Mouse (Mus musculus) urinary bladder, postnatal 4 days (tissue): Measurements from ENCODE around the gene Grik2.
"Not testable (repeated sequence)": the region's sequence is repeated elsewhere in the genome, so short reads cannot be mapped to it uniquely, and the experiment has no call there.

Experiments
- DNase-seq, 2 experiments: peaks; one replicate each; pipeline ENCODE4 v3.0.0; 2021 to 2022; ENCODE audit warnings: low spot score in 2 of 2

Grik2 gene

DNA sequence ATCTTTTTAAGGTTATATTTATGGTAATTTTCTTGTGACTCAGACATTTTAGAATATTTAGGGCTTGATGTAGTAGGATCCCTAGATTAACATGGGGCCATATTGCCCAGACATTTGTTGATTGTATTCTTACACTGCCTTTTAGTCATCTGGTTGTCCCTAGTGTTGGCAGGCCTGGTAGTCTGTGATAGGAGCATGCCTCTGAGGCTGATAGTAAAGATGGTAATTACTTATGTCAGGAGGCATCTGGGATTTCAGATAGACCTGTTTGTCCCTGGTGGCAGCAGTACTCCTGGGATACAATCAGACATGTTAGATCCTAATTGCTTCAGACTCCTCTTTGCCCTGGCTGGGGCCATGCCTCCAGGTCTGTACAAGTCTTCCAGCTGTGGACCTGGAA lies 423.3 kb downstream of the Grik2 start:
- no peak for DNase-seq

DNA sequence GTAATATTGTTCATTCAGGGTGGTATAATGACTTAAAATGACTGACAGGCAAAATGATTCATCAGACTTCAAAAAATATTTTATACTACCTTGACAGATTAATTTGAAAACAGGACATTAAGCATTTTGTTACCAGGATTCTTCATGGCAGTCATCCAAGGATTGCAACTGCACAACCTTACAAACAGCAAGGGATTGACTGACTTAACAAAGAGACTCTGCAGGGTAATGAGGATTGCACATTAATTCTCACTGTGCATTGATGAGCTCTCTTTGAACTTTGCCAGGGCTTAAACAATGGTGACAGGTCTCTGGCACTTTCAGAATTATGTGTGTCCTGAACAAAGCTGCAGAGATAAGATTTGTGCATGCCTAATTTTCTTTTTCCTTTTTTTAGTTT lies 466.2 kb downstream of the Grik2 start:
- DNase-seq, result no peak

DNA sequence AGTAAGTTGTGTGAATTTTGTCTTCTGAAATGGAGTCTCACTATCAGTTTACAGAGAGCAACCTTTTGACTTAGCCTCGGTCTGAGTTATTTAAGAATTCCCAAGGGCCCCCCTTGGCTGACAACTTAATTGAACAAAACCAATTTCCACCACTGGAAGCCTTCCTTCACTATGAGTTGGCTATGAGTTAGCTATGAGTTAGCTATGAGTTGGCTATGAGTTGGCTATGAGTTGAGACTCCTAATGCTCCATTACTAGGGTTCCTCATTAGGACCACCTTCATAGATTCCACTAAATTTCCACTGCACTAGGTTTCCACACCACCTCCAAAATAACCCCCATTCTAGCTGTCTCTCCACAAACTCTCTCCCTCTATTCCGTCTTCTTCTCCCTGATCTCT lies 468.7 kb downstream of the Grik2 start:
- no peak for DNase-seq

DNA sequence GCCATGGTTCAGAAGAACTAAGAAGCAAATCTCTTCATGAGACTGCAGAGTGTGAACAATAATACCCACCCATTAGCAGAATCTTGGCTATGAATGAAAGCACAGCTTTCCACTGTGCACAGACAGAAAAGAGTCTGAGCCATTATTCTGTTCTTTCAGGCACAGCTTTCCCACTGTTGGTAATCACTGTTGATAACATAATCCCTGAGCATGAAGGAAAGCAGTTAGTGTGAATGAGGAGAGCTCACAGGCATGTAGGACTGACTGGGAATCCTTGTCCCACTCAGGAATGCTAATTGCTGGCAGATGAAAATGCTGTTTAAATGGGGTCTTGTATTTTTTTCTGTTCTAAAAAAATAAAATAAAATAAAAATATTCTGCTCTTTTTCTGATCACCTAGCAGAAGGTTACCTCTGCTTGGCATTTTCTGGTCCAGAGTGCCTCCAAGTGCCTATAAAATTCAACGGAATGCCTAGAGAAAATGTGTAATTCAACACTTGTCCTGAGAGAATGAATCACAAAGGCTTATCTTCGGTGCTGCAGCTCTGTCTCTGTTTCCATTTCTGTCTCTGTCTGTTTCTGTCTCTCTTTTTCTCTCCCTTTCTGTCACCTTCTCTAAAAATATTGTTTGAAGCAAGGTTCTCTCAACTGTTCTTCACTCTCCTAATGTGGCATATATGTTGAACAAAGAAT lies 532.2 kb downstream of the Grik2 start:
- DNase-seq, result no peak

DNA sequence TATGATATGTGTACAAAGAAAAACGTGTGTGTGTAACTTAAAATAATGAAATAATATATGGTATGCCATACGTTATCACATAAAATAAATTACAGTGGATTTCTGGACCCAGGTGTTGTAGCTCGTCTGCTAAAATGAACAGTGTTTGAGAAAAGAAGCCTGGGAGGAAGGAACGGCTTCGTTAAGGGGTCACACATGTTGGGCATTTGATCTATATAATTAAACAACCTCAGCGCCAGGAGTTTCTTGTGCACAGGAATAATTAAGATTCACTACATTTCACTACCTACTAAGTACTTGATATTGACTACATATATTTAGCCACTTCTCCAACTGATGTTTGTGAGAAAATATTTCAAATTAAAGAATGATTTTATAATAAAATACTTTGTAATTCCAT lies 551.2 kb downstream of the Grik2 start:
- DNase-seq, result not testable (repeated sequence)

DNA sequence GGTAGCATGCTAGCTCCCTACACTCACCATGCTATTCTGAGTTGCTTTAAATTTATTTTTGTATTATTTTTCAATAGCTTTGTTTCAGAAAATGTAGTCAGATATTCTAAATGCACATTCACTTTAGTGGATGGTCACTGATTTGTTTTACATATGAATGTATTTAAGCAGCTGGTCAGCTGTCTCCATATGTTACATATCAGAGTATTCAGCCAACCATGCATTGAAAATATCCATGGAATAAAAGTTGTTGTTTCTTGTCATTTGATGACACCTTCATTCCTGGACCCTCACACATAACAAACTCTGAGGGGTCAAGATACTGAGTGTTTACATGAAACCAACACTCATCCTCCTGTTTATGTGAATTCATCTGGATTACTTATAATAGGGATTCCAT lies 551.7 kb downstream of the Grik2 start:
- DNase-seq, result not testable (repeated sequence)

DNA sequence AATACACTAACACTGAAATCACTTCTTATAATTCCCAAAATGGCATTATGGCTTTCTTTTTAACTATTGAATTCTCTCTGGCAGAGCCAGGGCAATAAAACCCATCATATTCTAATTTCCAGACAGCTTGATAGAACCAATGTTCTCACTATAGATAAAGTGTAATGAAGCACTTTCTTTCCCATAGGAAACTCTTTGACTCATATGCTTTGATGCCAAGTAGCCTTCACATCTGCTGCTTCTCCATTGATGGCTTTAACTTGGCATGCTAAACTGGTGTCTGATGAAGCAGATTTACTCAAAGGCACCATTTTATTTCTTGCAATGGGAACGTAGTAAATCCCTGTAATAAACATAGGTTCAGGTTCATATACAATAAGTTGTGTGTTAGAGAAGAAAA lies 568.5 kb downstream of the Grik2 start:
- no peak for DNase-seq

DNA sequence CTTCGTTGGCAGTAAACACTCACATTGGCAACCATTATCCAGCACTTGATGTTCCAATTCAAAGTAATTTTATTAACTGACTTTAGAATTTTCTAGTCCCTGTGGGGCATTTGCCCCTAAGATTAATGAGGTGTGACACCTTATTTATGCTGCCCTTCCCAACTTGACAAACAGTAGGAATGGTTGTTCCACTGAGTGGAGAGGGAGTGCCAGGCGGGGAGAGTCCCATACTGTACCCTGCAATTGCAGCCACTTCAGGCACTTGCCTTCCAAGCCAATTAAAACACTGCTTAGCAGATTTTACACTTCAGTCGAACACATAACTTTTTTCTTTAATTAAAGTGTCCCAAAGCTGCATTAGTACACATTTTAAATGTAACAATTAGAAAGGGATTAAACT lies 568.9 kb downstream of the Grik2 start:
- no peak for DNase-seq

DNA sequence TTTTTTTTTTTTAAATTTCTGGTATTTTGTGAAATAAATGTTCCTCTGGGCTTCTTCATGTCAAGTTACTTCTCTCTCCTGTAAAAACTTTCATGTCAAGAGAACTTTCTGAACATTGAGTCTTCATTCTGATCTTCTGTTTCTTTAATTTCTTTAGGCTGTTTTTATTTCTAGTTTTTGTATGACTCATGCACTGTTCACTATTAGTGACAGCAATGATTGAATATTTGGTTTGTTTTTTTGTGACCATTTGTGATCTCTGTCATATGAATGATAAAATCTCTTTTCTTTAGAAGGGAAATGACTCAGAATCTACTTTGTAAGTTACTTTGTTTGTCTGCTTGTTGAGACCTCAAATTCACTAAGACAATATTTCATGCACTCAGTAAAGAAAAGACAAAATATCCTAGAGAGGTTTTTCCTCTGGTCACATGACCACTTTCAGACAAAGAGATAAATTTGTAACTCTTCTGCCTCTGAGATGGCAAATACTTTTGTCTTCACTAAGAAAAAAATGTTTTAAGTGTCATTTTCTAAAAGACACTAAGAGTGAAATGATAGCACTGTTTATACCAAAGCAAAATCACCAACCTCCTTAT lies 596.7 kb downstream of the Grik2 start:
- DNase-seq, result no peak

DNA sequence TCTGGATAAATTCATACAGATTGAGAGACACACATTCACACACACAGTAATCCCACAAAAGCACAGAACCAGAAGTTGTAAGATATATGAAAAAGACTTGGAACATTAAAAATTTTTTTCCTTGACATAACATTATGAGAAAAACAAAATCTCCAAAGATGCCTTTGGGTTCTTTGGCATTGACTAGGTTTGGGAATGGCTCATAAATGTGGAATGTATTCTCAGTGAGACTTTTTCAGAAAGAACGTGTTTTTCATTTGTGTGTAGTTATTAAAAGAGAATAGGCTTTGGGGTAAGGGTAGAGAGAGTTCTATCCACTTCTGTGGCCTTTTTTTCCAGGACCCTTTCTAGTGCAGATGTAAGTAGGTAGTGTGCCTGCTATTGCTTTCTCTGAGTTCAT lies 597.3 kb downstream of the Grik2 start:
- DNase-seq, result no peak

DNA sequence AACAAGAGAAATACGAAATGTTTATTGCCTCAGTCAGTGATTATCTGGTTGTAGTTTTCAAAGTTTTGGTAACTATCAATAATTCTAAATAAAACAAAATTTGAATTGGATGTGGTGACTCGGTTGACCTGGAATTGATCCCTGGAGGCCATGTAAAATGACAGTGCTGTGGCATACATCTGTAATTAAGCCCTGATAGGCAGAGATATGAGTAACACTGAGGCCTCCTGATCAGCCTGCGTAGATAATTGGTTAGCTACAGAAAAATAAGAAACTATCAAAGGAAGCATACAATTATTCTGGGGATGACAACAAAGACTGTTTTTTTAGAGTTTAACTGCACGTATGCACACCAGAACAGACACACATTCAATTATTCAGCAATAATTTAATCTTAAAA lies 634.4 kb downstream of the Grik2 start:
- no peak for DNase-seq

DNA sequence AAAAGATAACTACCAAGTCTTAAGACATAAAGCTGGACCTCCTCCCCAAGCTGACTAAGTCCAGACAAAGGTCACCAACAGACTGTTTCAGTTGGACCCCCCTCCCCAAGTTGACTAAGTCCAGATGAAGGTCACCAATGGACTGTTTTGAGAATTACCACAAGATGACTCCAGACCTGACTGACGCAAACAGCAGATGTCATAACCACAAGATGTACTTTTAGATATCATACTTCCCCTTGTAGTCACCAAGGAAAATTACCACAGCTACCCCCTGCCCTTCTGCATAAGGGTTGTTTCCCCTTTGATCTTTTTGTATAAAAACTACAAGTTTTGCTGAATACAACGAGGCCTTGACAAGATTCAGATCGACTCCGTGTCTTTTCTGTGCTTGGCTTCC lies 637.1 kb downstream of the Grik2 start:
- not testable (repeated sequence) for DNase-seq

DNA sequence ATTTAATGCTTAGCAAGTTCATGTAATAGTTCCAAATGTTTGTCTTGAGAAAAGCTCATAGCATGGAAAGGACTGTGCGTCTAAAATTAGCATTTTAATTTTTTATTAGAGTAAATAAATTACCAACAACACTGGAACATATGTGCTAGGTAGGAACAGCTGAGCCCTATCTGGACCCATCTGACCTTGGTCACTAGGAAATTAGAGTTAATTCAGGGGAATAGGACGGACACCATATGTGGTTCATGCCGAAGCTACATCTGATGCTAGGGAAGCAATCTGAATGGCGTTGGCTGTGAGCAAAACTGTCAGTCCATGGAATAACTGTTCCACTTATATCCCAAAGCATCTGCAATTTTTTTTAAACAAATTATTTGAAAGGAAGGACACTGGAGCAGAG lies 638.9 kb downstream of the Grik2 start:
- no peak for DNase-seq

DNA sequence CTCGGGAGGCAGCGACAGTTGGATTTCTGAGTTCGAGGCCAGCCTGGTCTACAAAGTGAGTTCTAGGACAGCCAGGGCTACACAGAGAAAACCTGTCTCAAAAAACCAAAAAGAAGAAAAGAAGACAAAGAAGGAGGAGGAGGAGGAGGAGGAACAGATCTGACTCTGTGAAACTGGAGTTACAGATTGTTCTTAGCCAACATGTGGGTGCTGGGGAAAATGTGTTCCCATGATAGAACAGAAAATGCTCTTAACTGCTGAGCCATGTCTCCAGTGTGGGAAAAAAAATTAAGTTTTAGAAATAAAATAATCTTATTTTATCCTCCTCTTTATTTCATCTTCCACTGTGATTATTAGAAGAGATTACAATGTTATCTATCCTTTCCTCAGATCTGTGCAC lies 645.9 kb downstream of the Grik2 start:
- no peak for DNase-seq

DNA sequence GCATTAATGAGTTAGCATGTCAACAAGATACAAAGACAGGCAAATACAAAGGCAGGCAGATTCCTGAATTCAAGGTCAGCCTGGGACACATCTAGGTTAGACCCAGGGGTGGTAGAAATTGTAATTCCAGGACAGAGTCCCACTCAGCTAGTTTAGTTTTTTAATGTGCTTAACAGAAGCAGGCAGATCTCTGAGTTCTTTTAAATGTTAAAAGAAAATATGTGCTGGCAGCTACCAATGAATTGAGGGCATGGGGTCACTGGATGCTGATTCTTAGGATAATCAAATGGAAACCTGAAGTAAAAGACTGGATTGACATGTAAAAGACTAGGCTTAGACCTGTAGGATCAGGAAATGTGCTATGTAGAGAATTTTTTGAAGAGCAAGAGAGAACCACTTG lies 651.8 kb downstream of the Grik2 start:
- no peak for DNase-seq

DNA sequence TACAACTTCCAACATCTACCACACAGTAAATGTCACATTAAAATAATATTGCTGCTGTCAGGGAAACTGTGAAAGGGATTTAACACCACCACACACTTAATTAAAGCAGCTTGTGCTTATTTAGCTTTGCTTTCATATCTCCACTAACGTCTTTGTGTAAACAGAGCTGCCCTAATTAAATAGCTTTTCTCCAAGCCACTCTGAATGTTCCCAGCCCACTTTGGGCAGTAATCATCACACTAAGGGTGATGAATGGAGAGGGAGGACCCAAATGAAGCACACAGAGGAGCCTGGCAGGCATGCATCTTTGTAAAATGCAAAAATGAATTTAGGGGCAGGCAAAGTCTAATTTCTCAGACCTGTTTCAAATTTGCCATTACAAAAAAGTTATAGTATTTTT lies 657.3 kb downstream of the Grik2 start:
- no peak for DNase-seq

DNA sequence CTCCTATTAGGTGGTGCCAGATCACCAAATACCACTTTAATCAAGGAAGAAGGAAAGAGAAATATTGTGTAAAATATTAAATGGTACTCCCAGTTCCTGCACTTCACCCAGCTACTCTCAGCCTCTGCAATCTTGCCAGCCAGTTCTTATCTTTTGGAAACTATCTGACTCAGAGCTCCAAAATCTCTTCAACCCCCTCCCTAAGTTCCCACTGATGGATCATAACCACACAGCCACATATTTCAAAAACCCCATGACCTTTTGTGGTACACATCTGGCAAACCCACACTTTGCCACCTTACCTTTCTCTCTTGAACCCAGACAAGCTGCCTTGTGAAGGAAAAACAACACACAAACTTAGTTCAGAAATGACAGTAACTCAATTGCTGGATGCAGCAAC lies 738.2 kb downstream of the Grik2 start:
- no peak for DNase-seq

DNA sequence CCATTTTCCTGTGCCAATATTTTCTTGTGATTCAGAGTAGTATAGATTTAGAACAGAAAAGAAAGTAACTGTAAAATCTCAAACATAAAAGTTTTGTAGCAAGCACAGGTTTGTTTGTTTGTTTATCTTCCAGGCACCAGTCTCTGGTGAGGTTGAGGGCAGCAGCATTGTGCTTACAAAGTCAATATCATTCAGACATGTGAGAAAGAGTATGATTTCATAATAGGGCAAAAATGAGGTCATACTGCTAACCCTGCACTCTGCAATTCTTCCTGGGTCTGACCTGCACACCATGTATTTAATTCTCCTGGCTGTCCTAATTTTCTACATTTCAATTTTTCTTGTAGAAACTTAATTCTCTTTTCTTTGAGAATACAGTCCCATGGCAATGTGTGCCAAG lies 739.2 kb downstream of the Grik2 start:
- DNase-seq, result no peak
